Mouse (Mus musculus): ENCODE data around the gene Gm49425. TPM values are rescaled to one million over a fixed set of nuclear protein-coding genes. Genes with fewer than 3 reads are reported as not detected.

Gm49425 gene
- polyA plus RNA-seq, 1 experiment from 2014 or later = not detected

DNA sequence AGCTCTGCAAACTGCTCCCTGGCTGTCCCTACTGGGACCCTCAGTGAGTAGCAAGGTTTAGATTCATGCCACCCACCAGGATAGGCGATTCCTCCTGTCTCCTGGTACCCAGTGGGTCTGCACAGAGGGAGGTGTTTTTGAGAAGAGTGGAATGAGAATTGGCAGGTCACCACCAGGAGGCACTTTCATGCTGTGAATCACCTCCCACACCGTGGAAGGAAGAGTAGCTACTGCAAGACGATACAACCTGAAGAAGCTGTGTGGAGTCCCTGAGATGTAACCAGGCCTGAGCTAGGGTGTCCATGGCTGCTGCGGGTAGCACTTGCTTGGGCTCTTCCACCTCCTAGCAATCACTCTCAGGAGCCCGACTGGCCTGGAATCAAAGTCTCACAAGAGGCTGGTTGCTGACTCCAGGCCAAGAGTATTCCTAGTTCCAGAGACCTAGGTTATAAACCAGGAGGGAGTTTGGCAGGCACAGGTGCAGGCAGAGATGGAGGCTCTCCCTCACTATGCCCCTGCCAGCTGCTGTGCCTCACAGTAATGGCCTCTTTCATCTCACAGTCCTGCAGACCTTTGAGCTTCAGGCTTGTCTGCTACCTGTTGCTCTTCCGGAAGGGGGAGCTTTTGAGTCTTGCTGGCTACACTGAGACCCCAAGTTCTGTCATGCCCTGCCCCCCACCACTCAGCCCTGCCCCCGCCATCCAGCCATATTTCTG, 21.0 kb upstream of the Gm49425 start:
- no peak overlapping the region for H3K27ac ChIP-seq (ENCODE audit: low read length)
- 0 out of 2 replicates have a peak, but pooled peaks cover 2% of the 10 kb centered on the region for H3K27me3 ChIP-seq (ENCODE audit: control insufficient read depth, insufficient read depth, low read length)
- H3K4me3 ChIP-seq (ENCODE audit: low read length) = no peak overlapping the region
- no peaks in the 10 kb centered on the region for H3K9me3 ChIP-seq (replicated peaks; ENCODE audit: control insufficient read depth, low read length)
- 37% methylated on average over 7 of the region's 7 CpGs for WGBS
- H3K4me2 ChIP-seq (ENCODE audit: low read depth, low read length) = no peak overlapping the region
- H3K36me3 ChIP-seq (ENCODE audit: control insufficient read depth, insufficient read depth) = no peaks in the 10 kb centered on the region
- no peak overlapping the region for H3K9ac ChIP-seq (ENCODE audit: low read length)
- no peak for ATAC-seq (replicated peaks; ENCODE audit: extremely low read depth, insufficient read depth, low FRiP score)
- H3K4me1 ChIP-seq (ENCODE audit: control insufficient read depth, insufficient read depth, low read length) = no peaks in the 10 kb centered on the region

DNA sequence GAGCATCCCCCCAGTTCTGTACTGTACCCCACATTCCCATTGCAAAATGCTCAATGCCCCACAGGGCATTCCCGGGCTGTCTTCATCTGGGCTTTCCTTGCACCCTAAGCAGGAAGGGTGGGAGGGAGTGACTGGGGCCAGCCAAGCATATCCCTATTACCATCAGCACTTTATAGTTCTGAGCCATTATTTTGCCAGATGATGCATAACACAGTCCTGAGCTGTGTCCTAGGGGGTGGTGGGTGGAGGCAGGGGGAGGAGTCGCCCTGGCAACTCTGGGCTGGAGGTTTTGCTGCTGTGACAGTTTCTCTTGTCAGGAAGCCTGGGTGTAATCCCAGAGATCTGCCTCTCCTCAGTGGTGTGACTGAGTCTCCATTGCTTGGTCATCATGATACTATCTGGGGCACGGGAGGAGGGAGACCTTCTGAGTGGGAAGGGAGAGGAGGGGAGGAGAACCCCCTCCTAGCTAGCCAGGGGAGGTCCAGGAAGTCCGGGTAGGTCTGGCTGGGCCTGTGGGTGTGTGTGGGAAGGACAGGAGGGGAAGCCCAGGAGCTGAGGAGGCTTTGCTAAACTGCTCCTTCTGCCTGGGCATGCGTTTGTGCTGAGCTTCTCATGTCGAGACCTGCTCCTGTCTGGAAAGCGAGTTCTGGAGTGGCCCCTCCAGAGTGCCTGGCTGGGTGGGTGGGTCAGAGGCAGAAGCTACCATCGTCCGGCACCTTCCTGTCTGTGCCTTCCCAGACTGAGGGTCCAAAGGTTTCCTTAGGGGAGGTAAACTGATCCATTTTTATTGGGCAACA, 19.2 kb upstream of the Gm49425 start:
- 51% methylated on average over 9 of the region's 9 CpGs for WGBS
- Histone ChIP-seq H3K9ac (ENCODE audit: low read length) (no peak overlapping the region), H3K4me1 (ENCODE audit: control insufficient read depth, insufficient read depth, low read length) (no peaks in the 10 kb centered on the region), H3K4me3 (ENCODE audit: low read length) (no peak overlapping the region), H3K27me3 (ENCODE audit: control insufficient read depth, insufficient read depth, low read length) (0 out of 2 replicates have a peak, but pooled peaks cover 2% of the 10 kb centered on the region), H3K36me3 (ENCODE audit: control insufficient read depth, insufficient read depth) (no peaks in the 10 kb centered on the region), H3K4me2 (ENCODE audit: low read depth, low read length) (no peak overlapping the region), H3K27ac (ENCODE audit: low read length) (no peak overlapping the region), H3K9me3 (replicated peaks; ENCODE audit: control insufficient read depth, low read length) (no peaks in the 10 kb centered on the region)
- no peak for ATAC-seq (replicated peaks; ENCODE audit: extremely low read depth, insufficient read depth, low FRiP score)

DNA sequence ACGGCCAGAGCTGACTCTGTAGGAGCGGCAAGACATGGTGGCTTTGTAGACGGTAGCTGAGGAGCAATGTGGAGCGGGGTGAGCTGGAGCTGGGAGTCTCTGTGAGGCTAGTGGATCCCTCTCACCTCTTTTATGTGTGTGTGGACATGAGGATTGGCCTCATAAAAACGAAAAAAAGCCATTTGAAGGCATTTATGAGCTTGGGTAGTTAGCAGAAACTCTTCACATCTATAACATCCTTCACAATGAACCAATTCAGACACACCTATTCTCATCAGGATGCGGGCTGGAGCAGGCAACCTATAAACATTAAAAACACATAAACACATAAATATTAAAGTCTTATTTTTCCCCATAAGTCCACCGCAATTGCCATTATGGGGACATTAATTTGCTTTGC, 15.7 kb upstream of the Gm49425 start, which contains the start of gene Krt84:
TSS of gene Krt84 (minus strand) at position 101 of the 400 bp plus-strand sequence.
- ATAC-seq (replicated peaks; ENCODE audit: extremely low read depth, insufficient read depth, low FRiP score) = no peak
- Histone ChIP-seq H3K9me3 (replicated peaks; ENCODE audit: control insufficient read depth, low read length) (no peaks in the 10 kb centered on the region), H3K36me3 (ENCODE audit: control insufficient read depth, insufficient read depth) (no peaks in the 10 kb centered on the region), H3K27me3 (ENCODE audit: control insufficient read depth, insufficient read depth, low read length) (0 out of 2 replicates have a peak, but pooled peaks cover 3% of the 10 kb centered on the region), H3K4me3 (ENCODE audit: low read length) (no peak within 1 kb of the TSS), H3K27ac (ENCODE audit: low read length) (no peak within 1 kb of the TSS), H3K9ac (ENCODE audit: low read length) (no peak within 1 kb of the TSS), H3K4me1 (ENCODE audit: control insufficient read depth, insufficient read depth, low read length) (no peaks in the 10 kb centered on the region), H3K4me2 (ENCODE audit: low read depth, low read length) (no peak within 1 kb of the TSS)
- WGBS = 76% methylated on average over 7 of the region's 7 CpGs

DNA sequence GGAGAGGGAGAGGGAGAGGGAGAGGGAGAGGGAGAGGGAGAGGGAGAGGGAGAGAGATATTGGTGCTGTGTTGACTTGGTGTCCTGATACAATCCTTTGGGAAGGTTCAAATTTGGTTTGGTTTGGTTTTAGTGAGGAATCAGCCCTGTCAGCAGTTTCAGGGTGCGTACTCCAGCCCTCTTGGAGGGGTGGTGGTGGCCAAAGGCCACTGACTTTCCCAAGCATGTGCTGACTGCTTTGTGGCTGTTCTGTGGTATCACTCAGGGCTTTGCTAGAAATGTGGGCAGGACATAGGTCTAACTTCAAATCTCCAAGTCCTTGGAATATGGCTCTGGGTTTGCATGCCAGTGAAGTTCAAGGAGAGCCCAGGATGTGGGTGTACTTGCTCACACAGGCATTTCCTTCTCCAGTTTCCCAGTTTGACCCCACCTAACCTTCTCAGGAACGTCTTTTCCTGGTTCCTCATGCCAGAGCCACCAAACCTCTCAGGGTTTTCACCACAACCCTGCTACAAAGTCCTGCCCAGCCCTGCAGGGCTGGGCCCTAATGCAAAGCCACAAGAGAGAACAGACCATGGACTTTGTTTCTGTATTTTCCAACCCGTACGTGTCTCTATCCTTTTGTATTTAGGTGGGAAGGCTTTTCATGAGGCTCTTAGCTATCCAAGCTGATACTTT, 5.6 kb upstream of the Gm49425 start:
- Histone ChIP-seq H3K9ac (ENCODE audit: low read length) (no peak overlapping the region), H3K4me1 (ENCODE audit: control insufficient read depth, insufficient read depth, low read length) (no peaks in the 10 kb centered on the region), H3K27ac (ENCODE audit: low read length) (no peak overlapping the region), H3K27me3 (ENCODE audit: control insufficient read depth, insufficient read depth, low read length) (peaks cover 5% of the 10 kb centered on the region), H3K4me2 (ENCODE audit: low read depth, low read length) (no peak overlapping the region), H3K4me3 (ENCODE audit: low read length) (no peak overlapping the region), H3K36me3 (ENCODE audit: control insufficient read depth, insufficient read depth) (no peaks in the 10 kb centered on the region), H3K9me3 (replicated peaks; ENCODE audit: control insufficient read depth, low read length) (no peaks in the 10 kb centered on the region)
- no peak for ATAC-seq (replicated peaks; ENCODE audit: extremely low read depth, insufficient read depth, low FRiP score)
- WGBS = 65% methylated on average over 4 of the region's 4 CpGs

DNA sequence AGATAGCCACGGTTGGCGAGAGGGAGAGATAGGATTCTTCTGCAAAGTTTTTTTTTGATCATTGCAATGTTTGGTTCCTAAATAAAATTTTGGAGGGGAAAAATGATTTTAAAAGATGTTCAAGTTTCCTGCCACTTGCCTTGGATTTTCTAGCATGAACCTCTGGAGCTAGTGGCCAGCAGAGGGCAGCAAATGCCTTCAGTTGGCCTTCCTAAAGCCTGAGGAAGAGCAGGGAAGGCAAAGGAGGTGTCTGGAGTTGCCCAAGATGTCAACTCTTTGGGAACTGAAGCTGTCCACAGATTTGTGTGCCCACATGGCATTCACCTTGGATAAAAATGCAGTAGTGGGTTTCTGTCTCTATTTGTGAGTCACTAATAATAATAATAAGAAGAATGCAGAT, 2.7 kb upstream of the Gm49425 start:
- Histone ChIP-seq H3K4me1 (ENCODE audit: control insufficient read depth, insufficient read depth, low read length) (no peaks in the 10 kb centered on the region), H3K4me2 (ENCODE audit: low read depth, low read length) (no peak overlapping the region), H3K27me3 (ENCODE audit: control insufficient read depth, insufficient read depth, low read length) (peaks cover 5% of the 10 kb centered on the region), H3K9me3 (replicated peaks; ENCODE audit: control insufficient read depth, low read length) (peaks cover 4% of the 10 kb centered on the region; the same call in 1 of the 2 replicates), H3K9ac (ENCODE audit: low read length) (no peak overlapping the region), H3K4me3 (ENCODE audit: low read length) (no peak overlapping the region), H3K36me3 (ENCODE audit: control insufficient read depth, insufficient read depth) (no peaks in the 10 kb centered on the region), H3K27ac (ENCODE audit: low read length) (no peak overlapping the region)
- WGBS = 8% methylated on average over 2 of the region's 2 CpGs
- ATAC-seq (replicated peaks; ENCODE audit: extremely low read depth, insufficient read depth, low FRiP score) = no peak

DNA sequence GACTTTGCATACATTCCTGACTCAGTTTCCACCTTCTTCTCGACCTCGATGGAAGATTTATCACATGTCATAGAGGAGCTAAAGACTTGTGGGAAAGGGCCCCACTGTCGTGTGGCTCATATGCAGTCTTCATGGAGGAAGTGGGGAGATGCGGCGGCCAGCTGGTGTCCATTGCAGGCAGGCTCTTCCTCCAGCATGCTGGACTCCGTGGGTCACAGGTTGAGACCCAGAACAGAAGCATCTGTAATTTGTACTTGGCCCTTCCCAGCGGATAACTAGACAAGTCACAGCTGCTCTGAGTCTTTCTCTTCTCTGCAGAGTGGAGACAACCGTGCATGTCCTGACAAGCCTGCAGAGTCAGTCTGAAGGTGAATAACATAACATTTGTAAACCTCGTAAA, 8.8 kb downstream of the Gm49425 start:
- Histone ChIP-seq H3K9ac (ENCODE audit: low read length) (no peak overlapping the region), H3K27ac (ENCODE audit: low read length) (no peak overlapping the region), H3K9me3 (replicated peaks; ENCODE audit: control insufficient read depth, low read length) (no peaks in the 10 kb centered on the region), H3K27me3 (ENCODE audit: control insufficient read depth, insufficient read depth, low read length) (no peaks in the 10 kb centered on the region), H3K4me1 (ENCODE audit: control insufficient read depth, insufficient read depth, low read length) (no peaks in the 10 kb centered on the region), H3K36me3 (ENCODE audit: control insufficient read depth, insufficient read depth) (no peaks in the 10 kb centered on the region), H3K4me2 (ENCODE audit: low read depth, low read length) (no peak overlapping the region), H3K4me3 (ENCODE audit: low read length) (no peak overlapping the region)
- 65% methylated on average over 9 of the region's 9 CpGs for WGBS
- no peak for ATAC-seq (replicated peaks; ENCODE audit: extremely low read depth, insufficient read depth, low FRiP score)

DNA sequence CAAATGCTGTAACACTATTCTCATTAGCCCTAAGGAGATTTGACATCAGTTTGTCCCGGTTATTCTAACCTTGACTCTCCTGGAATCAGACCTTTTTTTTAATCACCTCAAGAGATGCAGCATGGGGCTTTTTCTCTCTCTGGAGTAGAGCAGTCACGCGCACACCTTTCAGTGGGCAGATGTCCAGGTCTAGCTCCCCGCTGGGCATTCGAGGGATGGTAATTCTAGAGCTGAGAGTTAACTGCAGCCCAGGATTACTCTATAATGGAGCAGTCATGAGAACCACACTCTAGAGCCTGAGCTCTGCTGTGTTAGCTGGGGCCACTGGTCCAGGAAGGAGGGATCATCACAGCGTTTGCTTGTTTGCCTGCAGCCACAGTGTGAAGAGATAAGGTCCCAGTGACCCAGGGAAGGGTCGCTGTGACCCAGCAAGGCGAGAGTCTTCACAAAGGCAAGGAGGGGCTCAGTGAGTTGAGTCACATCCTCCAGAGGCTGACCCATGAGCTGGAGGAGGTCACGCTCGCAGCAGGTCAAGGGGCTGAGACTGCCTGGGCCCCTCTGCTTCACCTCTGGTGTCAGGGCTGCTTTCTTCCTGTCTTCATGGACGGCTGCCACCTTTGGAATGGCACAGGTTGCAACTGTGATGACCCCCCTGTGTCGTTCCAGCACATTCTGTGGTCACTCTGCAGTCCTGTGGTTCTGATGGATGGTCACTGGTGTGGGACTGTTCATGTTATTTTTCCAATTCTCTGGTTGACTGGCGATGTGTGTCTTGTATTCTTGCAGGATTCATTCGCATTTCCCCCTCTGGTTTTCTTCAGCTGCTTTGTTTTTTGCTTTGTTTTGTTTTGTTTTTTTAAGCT, 9.9 kb downstream of the Gm49425 start:
- H3K27me3 ChIP-seq (ENCODE audit: control insufficient read depth, insufficient read depth, low read length) = no peaks in the 10 kb centered on the region
- ATAC-seq (replicated peaks; ENCODE audit: extremely low read depth, insufficient read depth, low FRiP score) = no peak
- 40% methylated on average over 14 of the region's 14 CpGs for WGBS
- H3K4me2 ChIP-seq (ENCODE audit: low read depth, low read length) = no peak overlapping the region
- H3K9ac ChIP-seq (ENCODE audit: low read length) = no peak overlapping the region
- H3K27ac ChIP-seq (ENCODE audit: low read length) = no peak overlapping the region
- no peaks in the 10 kb centered on the region for H3K4me1 ChIP-seq (ENCODE audit: control insufficient read depth, insufficient read depth, low read length)
- H3K9me3 ChIP-seq (replicated peaks; ENCODE audit: control insufficient read depth, low read length) = no peaks in the 10 kb centered on the region
- no peaks in the 10 kb centered on the region for H3K36me3 ChIP-seq (ENCODE audit: control insufficient read depth, insufficient read depth)
- no peak overlapping the region for H3K4me3 ChIP-seq (ENCODE audit: low read length)

DNA sequence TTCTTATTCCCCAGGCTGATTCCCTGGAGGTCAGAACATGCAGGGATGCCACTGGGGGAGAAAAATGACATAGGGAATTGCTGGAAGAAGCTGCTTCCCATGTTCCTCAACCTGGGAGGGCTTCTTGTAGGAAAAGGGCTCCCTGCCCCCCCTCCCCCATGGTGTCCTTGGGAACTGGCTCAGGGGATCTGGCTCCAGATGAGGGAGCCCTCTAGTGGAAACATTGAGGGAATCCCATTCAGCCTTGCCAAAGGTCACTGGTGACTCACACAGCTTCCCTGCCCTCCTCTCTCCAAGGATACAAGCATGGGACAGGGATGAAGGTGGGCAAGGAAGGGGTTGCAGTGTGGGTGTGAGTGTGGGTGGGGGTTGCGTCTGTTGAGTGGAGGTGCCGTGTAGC, 19.9 kb downstream of the Gm49425 start:
- Histone ChIP-seq H3K4me1 (ENCODE audit: control insufficient read depth, insufficient read depth, low read length) (0 out of 2 replicates have a peak, but pooled peaks cover 4% of the 10 kb centered on the region), H3K27ac (ENCODE audit: low read length) (no peak overlapping the region), H3K4me2 (ENCODE audit: low read depth, low read length) (no peak overlapping the region), H3K27me3 (ENCODE audit: control insufficient read depth, insufficient read depth, low read length) (no peaks in the 10 kb centered on the region), H3K9ac (ENCODE audit: low read length) (no peak overlapping the region), H3K4me3 (ENCODE audit: low read length) (no peak overlapping the region), H3K36me3 (ENCODE audit: control insufficient read depth, insufficient read depth) (no peaks in the 10 kb centered on the region), H3K9me3 (replicated peaks; ENCODE audit: control insufficient read depth, low read length) (no peaks in the 10 kb centered on the region)
- no peak for ATAC-seq (replicated peaks; ENCODE audit: extremely low read depth, insufficient read depth, low FRiP score)
- WGBS = 65% methylated on average over 2 of the region's 2 CpGs

Data from heart, embryonic 16.5 days (tissue).